Mouse (Mus musculus): Measurements from ENCODE around the gene Snap47. TPM values are rescaled to one million over a fixed set of nuclear protein-coding genes. Genes with fewer than 3 reads are reported as not detected.

The Snap47 gene
- total RNA-seq (2014; fragmentation: Nextera tagmentation) (5.9 and 6.0 TPM in 2 replicates), total RNA-seq (2017) (4.8 and 7.1 TPM in 2 replicates)

DNA sequence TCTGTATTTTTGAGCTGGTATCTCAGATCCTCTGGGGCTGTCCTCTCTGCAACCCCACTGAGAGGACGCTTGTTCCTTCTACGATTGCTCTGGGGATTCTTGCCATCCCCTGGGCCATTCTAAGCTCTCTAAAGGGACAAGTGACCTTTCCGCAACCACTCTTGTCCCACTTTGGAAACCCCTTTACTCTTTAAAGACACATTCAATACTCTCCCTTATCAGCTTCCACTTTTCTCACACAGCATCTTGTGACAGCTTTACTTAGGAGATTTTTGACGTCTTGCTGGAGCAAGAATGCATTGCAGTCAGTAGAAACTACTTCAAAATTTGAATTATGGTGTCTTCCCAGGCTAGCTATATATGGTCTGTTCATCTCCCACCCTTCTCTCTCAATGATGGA is at the start of gene Snap47:
TSS of gene Snap47 (minus strand) at position 101 of the 400 bp plus-strand sequence.
- no peak for ATAC-seq (replicated peaks; ENCODE audit: poor library complexity, severe bottlenecking)

DNA sequence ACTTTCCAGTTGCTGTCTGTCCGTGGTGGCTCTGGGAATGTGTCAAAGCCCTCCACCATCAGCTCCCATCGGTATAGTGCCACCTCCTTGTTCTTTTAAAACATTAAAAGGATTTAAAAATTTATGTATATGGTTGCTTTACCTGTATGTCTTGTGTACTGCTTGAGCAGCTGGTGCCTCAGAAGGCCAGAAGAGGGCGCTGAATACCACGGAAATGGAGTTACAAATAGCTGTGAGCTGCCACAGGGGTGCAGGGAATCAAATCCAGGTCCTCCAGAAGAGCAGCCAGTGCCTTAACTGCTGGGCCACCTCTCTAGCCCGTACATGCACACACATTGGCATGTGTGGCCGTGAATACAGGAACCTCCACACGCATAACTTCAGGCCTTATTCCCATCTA is 46.8 kb upstream of the Snap47 start:
- no peak for ATAC-seq (replicated peaks; ENCODE audit: poor library complexity, severe bottlenecking)

DNA sequence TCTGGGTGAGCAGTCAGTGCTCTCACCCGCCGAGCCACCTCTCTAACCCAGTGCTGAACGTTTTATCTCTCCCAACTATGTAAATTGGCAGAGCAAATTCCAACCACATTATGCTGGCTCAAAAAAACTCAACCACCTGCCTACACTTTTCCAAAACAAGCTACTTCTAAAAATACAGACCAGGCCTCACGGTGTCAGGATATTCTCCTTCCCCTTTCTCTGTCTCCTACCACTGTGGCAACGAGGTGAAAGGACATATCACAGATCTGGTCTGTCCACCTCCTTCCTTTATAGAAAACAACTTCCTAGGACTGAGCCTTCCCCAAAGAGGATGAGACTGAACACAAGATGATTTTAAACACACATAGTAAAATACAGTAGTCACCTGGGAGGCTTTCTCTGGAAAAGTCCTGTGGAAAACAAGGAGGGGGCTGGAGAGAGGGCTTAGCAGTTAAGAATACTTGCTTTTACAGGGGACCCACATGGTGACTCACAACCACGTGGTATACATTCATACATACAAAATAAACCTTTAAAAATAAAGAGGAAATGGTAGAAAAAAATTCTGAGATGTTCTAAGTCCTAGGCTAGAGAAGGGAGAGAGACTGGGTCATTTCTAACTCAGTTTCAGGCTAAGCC is 45.8 kb upstream of the Snap47 start:
- no peak for ATAC-seq (replicated peaks; ENCODE audit: poor library complexity, severe bottlenecking)

DNA sequence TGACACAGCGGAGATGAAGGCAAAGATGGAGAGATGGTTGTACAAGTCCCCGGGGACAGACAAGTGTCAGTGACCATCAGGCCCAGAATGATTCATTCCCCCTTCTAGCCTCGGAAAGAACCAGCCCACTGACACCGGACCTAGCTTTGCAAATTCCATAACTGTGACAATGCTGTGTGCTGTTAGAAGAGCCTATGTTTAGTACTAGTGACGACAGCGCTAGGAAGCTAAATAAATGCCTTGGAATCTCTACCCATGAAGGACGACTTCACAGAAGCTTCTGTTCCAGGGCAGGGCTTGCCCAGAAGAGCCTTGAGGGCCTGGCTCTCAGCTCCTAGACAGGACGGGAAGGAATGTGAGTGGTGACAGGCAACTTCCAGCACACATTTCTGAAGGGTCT is 35.2 kb upstream of the Snap47 start:
- no peak for ATAC-seq (replicated peaks; ENCODE audit: poor library complexity, severe bottlenecking)

DNA sequence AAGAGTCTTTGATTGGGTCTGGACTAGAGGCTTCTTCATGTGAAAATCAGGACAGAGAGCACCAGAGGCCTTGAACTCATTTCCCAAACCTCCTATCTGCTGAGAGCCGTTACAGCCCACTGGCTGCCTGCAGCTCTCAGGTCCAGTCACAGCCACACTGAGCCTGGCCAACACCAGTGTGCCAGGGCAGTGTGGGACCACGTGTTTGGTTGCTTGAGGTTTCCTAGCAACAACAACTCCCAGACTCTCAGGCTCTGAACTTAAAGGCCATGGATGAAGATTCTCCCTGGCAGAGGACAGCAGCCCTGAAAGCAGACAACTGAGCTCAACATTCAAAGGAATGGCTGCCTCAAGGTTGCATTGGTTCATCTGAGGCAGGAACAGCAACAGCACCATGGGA is 34.7 kb upstream of the Snap47 start:
- ATAC-seq (replicated peaks; ENCODE audit: poor library complexity, severe bottlenecking) = no peak

DNA sequence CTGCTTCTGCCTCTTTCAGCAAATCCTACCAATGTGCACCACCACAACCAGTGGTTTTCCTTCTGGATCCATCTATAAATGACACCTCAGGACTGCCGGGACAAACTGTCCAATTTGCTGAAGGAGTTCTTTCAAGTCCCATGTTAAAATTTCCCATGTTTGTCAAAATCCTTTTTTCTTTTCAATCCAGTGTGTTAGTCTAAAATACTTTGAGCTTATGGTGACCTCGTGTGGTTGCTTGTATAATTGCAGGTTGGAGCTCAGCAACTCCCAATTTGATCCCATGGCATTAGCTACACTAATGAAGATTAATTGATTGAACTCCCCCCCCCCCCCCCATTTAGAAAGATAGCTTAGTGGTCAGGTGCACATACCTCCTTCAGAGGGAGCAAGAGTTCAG is 32.2 kb upstream of the Snap47 start:
- ATAC-seq (replicated peaks; ENCODE audit: poor library complexity, severe bottlenecking) = peak; percentile 53; the same call in 1 of the 2 replicates

DNA sequence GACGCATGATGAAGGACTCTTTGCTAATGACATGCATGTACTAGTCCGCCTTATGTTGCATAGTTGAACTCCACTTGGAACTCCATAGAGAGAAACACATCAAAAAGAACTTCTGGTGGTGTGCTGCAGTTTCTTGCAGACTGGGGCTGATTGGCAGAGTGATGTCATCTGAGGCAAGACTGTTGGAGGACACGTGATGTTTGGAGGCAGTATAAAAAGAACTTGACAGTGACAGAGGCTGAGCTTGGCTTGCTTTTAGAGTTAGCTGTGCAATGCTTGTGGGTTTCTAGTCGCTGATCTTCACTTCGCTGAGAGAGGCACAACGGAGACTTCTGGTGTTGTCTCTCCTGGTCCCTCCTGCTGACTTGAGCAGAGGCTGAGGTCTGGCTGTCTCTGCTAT is 26.3 kb upstream of the Snap47 start:
- no peak for ATAC-seq (replicated peaks; ENCODE audit: poor library complexity, severe bottlenecking)

DNA sequence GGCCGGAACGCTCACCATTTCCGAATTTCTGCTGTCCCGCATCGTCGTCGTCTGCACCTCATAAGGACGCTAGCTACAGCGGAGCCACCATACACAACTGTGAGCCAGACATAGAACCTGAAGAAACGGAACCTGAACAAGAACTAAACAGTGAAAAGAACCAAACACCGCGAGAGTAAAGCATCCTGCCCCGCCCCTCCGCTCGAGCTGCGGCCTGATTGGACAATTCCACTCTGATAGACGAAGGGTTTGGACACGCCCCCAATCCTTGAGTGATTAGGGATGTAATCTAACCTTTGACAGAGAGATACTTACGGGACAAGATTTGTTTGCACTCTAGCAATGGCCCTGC is 21.3 kb upstream of the Snap47 start, which contains the start of gene Zfp867:
TSS of gene Zfp867 (minus strand) at position 149 of the 352 bp plus-strand sequence.
- ATAC-seq (replicated peaks; ENCODE audit: poor library complexity, severe bottlenecking) = peak; percentile 93

DNA sequence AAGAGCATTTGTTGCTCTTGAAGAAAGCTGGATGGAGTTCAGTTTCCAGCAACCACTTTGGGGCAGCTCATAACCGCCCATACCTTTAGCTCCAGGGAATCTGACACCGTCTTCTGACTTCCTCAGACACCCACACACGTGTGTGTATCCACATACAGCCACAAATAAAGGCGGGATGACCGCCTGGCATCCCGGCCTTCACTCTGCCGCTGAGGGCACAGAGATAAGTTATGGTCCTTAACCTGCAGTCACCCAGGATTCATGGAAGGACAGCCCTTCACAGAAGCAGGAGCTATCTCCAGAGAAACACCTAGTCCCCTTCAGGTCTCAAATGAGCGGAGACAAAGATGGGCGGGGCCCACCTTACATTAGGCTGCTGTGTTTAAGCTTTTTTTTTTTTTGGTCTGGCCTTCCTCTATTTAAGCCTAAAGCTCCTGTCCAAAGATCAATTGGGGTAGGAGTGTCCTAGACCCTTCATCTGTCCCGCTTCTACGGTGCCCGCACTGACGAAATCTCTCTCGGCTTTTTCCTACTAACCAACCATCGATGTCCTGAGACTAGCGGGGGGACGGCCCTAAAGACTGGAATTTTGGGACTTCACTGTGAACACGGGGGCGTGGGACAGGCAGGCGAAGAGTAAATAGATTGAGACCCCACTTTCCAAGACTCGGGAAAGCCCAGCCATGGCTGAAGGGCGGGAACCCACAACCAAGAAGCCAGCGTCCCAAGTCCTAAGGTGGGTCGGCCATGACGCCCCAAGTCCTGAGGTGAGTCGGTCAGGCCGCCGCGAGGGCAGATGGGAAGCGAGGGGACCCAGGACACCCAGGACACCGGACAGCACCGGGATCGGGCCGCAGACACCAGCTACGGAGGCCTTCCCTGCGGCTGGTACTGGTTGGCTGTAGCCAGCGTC is 20.7 kb upstream of the Snap47 start:
- ATAC-seq (replicated peaks; ENCODE audit: poor library complexity, severe bottlenecking) = peak; percentile 52

DNA sequence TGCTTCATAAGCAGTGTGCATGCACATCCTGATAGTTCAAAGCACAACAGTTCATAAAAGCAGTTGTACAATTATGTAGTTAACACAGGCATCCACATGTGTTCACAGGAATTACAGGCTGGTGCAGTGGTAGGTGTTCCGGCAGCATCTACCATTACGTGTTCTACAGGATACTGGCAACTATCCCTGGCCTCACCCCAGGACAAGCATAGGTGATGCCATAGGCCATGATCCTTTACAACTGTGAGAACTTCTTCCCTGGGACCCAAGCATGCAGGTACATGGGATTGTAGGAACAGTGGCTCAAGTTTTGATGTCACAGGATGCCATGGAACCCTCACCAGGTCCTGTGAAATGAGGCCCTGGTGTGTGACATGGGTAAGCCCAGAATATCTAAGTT is 9.5 kb upstream of the Snap47 start:
- no peak for ATAC-seq (replicated peaks; ENCODE audit: poor library complexity, severe bottlenecking)

DNA sequence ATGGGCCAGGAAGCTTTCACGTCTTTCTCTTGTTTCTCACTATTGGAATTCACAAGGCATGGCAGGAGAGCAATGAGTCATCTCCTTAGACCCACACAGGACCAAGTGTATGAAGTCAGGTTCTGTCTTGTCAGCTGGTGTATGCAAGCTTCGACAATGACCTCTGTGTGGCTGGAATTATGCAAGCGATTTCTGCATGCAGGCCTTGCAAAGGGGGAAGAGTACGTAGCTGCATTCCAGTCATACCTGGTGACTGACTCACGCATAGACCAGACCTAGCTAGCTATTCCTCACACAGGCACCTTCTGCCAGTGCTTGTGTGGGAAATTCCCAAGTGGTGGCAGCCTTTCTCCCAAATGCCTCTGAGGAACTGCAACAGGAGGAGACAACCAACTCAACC is 8.0 kb upstream of the Snap47 start:
- no peak for ATAC-seq (replicated peaks; ENCODE audit: poor library complexity, severe bottlenecking)

DNA sequence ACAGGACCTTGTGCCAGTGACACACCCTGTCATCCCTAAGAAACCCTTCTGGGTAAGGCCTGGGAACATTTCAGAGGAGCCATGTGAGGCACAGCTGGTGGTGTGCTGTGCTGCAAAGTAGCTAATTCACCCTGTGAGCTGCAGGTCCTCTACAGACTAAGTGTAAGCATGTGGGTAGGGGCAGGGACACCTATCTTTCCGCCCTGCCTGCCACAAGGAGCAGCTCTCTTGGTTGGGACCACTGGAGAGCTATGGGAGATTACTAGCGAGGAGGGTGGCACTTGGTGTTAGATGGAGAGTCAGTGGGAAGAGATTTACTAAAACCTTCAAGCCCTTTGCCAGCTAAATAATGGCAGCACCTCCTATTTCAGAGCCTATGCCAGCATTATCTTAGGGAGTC is 5.9 kb upstream of the Snap47 start:
- ATAC-seq (replicated peaks; ENCODE audit: poor library complexity, severe bottlenecking) = no peak

DNA sequence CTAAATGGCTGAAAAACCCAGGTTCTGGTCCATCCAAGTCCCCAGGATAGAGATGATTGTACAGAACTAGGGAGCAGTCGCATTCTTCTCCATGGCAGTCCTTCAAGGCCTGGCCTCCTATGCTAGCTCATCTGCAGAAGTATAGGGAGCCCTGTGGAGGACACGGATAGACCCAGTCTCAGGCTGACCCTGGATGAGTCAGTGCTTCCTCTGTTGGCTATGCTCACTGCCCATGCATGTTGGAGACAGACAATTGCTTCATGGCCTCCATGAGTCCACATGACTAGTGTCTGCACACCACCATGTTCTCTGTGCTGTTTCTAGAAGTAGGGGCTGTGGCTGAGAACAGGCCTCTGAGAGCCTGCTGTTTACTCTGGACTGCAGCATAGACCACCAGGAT is 5.4 kb upstream of the Snap47 start:
- no peak for ATAC-seq (replicated peaks; ENCODE audit: poor library complexity, severe bottlenecking)

DNA sequence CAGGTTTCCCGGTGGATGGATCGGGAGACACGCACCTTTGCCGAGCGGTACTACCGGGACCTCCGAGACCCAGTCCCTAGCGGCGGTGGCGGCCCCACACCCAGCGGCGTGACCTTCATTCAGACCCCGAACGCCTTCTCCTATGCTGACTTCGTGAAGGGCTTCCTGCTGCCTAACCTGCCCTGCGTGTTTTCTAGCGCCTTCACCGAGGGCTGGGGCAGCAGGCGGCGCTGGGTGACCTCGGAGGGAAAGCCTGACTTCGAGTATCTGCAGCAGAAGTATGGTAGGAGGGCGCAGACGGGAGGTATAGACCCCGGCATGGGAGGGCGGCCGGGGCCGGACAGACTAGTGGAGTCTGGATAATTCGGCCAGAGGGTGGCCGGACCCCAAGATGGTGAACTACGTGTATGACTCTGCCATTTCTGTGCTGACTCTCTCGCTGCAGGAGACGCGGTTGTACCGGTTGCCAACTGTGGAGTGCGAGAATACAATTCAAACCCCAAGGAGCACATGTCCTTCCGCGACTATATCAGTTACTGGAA is 685 bp downstream of the Snap47 start:
- peak; percentile 53 for ATAC-seq (replicated peaks; ENCODE audit: poor library complexity, severe bottlenecking)

DNA sequence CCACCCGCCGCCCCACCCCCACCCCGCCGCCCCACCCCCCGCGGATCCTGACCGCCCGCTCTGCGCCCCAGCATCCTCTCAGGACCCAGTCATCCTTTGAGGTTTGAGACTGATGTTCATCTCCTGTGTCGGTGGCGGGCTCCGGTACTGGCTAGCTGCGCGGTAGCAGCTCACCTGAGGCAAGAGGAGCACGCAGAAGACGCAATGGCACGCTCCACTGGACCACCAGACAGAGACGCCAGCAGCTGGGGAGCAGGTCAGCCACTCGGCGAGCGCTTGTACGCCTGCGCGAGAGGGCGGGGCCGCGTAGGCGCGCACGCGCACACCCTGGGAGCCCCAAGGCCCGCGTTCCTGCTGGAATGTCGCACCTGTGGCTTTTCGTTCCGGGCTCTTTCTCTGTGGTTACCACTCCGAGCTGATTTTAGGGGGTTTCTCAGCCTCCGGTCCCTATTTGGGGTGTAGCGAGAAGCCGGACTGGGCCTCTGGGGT is 1.2 kb downstream of the Snap47 start, which contains the start of gene Jmjd4:
TSS of gene Jmjd4 (plus strand) at position 305 of the 489 bp plus-strand sequence.
- ATAC-seq (replicated peaks; ENCODE audit: poor library complexity, severe bottlenecking) = peak; percentile 92

DNA sequence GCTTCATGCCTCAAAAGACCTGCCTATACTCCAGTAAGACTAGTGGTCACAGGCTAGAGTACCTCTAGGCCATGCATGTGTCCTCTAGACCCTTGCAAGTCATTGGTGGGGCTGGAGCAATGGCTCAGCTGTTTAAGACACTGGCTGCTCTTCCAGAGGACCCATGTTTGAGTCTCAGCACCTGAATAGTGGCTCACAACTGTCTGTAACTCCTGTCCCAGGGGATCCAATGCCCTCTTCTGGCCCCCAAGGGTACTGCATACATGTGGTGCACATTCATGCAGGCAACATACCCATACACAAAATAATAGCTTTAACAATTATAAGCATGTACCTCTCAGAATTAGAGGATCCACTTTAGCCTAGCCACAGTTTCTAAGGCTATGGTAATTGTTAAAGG is 7.9 kb downstream of the Snap47 start:
- no peak for ATAC-seq (replicated peaks; ENCODE audit: poor library complexity, severe bottlenecking)

DNA sequence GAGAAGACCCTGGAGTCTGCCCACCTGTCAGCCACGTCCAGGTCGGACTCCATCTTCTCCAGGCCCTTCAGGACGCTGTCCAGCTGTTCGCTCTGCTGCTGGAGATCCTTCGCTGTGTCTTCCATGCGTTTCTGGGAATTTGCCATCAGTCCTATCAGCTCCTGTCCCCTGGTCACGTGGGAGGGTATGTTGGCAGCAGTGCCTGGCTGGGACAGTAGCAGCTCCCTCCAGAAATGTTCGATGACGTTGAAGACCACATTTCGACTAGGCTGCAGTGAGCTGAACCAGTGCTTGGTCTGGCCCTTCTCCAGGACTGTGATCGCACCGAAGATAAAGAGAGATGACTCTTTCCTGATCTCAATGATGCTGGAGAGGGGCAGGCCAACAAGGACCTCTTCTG is 13.0 kb downstream of the Snap47 start:
- no peak for ATAC-seq (replicated peaks; ENCODE audit: poor library complexity, severe bottlenecking)

DNA sequence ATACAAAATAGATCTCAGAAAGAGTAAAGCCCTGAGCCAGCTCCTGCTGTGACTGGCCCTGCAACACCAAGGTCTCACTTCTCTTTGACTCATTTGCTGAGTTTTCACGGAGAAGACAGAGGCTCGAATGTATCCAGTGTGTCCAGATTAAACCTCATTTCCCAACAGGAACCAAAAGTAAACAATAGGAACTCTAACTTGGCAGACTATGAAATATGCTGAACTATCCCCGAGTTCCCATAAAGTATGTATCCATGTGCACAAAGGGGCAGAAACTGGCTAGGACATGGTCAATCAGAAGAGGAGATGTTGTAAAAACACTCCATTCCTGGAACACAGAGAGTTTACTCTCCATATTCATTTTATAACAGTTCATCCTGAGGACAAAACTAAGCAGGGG is 18.7 kb downstream of the Snap47 start:
- no peak for ATAC-seq (replicated peaks; ENCODE audit: poor library complexity, severe bottlenecking)

DNA sequence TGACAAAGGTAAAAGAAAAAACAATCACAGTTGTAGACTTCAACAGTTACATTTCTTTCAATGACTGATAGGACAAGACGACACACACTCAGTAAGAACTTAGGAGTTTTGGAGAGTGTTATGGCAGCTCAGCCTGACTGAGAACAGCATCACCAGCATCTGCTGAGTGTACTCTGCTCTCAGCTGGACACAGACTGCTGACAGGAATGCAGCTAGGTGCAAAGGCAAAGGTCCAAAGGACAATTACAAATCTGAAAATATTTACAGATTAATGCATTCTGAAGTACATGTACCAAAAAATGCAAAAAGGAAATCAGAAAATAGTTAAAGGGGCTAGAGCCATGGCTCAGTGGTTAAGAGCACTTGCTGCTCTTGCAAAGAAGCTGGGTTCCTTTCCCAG is 21.0 kb downstream of the Snap47 start:
- no peak for ATAC-seq (replicated peaks; ENCODE audit: poor library complexity, severe bottlenecking)

DNA sequence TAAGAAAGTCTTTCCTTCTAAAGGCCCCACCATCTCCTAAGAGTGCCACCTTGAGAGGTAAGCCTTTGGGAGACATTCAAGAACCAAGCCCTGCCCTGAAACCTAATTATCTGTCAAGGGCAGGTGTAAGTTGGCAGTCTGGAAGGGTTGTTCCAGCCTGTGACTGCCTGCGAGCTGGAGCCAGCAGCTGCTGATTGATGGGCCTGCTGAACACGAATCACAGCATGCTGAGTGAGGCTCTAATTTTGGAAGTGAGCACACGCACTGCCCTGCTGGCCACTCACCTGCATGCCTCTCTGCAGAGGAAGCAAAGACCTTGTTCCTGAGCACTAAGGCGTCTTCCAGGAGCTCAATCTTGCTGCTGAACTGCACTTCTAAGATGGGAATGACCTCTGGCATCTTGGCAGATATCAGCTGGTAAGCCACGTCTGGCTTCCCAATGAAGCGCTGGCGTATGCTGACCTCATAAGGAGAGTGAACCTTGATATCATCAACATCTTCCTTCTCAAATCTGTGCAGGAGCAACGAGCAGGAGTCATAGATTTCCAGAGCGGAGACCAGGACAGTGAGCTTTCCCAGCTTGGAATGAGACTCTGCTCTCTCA is 22.8 kb downstream of the Snap47 start:
- ATAC-seq (replicated peaks; ENCODE audit: poor library complexity, severe bottlenecking) = no peak

DNA sequence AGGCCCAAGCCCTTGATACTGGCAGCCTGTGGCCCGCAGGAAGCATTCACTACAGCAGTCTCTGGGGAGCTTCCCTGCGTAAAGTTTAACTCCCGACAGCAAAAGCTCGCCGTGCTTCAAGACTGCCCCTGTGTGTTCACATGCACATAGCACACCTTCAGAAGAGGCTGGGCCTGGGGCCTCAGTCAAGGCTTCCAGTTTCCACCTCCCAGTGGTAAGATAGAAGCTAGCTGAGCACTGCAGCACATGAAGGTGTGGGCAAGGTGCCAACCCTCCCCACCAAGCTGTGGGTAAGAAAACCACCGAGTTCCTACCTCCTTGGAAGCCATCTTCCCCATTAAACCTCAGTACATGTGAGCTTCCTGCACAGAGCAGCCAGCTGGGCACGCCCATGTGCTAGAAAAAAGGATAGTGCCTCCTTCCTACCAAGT is 25.3 kb downstream of the Snap47 start:
- ATAC-seq (replicated peaks; ENCODE audit: poor library complexity, severe bottlenecking) = peak; percentile 52
